Mouse (Mus musculus) lung, postnatal 36 days (tissue): ENCODE measurements around the gene D6Ertd527e.

ENCODE experiments used
- DNase-seq: peaks from one replicate; pipeline ENCODE4 v3.0.0; 2022; ENCODE audit warnings: mixed read lengths

D6Ertd527e gene

GRCm38 (mm10) chr6:87152461-87153230, 48.1 kb downstream of the D6Ertd527e start:
- DNase-seq, result peak; percentile 73

GRCm38 (mm10) chr6:87153231-87153580, 48.7 kb downstream of the D6Ertd527e start:
- DNase-seq, result no peak

GRCm38 (mm10) chr6:87153836-87154235, 49.3 kb downstream of the D6Ertd527e start:
- no peak for DNase-seq

- no peak for DNase-seq
Measured at GRCm38 (mm10) chr6:87158062-87158623, 53.6 kb downstream of the D6Ertd527e start.

- no peak for DNase-seq
Measured at GRCm38 (mm10) chr6:87160196-87160595, 55.6 kb downstream of the D6Ertd527e start.

- DNase-seq, result no peak
Measured at GRCm38 (mm10) chr6:87161391-87162263, 57.1 kb downstream of the D6Ertd527e start.
